Mouse (Mus musculus) liver, embryonic 14.5 days (tissue): Measurements from ENCODE around the gene Mrps18a. TPM values are rescaled to one million over a fixed set of nuclear protein-coding genes. Genes with fewer than 3 reads are reported as not detected.

Experiments
- ATAC-seq: fragments of 200-750 bp; cut with Nextera tagmentation; 2 replicates; pipeline ENCODE4 v1.8.0; 2017; ENCODE audit warnings: moderate number of reproducible peaks, mild to moderate bottlenecking, moderate library complexity; ENCODE audit not compliant: insufficient read depth
- DNase-seq, 3 experiments: peaks; one replicate each; pipeline ENCODE4 v3.0.0-alpha.2; 2012 to 2013; ENCODE audit warnings: low read depth in 3 of 3, low spot score in 3 of 3
- H3K27ac ChIP-seq: fragments of 300-500 bp; sonication (generic); 2 replicates; pipeline ENCODE4 v1.5.1; 2014; ENCODE audit warnings: moderate library complexity, mild to moderate bottlenecking, control low read depth, inconsistent platforms
- H3K27me3 ChIP-seq: fragments of 300-500 bp; sonication (generic); 2 replicates; pipeline ENCODE4 v1.6.1; 2014; ENCODE audit warnings: mild to moderate bottlenecking, low read length, moderate library complexity; ENCODE audit not compliant: control insufficient read depth, insufficient read depth
- H3K36me3 ChIP-seq: fragments of 300-500 bp; sonication (generic); replicated peaks from 2 replicates; pipeline ENCODE4 v1.6.1; 2014; ENCODE audit warnings: low read depth; ENCODE audit not compliant: control insufficient read depth, insufficient read depth
- H3K4me1 ChIP-seq, 2 experiments: fragments of 200-500 bp in 1 of 2; fragments of 300-500 bp in 1 of 2; sonication (generic) in 1 of 2; replicated peaks; 2 replicates each; pipeline ENCODE4 v1.6.1; 2012 to 2014; ENCODE audit warnings: antibody characterized with exemption in 1 of 2, inconsistent platforms in 1 of 2, low read length in 1 of 2; ENCODE audit not compliant: control insufficient read depth in 2 of 2, insufficient read depth in 2 of 2
- H3K4me2 ChIP-seq: fragments of 300-500 bp; sonication (generic); 2 replicates; pipeline ENCODE4 v1.6.1; 2014; ENCODE audit warnings: low read depth, mild to moderate bottlenecking, control low read depth, moderate library complexity
- H3K4me3 ChIP-seq, 2 experiments: fragments of 200-500 bp in 1 of 2; fragments of 300-500 bp in 1 of 2; sonication (generic) in 1 of 2; 2 replicates each; pipeline ENCODE4 v1.5.1; 2012 to 2014; ENCODE audit warnings: low read depth in 2 of 2, low read length in 2 of 2, mild to moderate bottlenecking in 2 of 2, control low read depth in 1 of 2, inconsistent platforms in 1 of 2, moderate library complexity in 1 of 2; ENCODE audit not compliant: insufficient read depth in 1 of 2
- H3K9ac ChIP-seq: fragments of 300-500 bp; sonication (generic); replicated peaks from 2 replicates; pipeline ENCODE4 v1.6.1; 2014; ENCODE audit warnings: mild to moderate bottlenecking, control low read depth, moderate library complexity
- H3K9me3 ChIP-seq: fragments of 300-500 bp; sonication (generic); 2 replicates; pipeline ENCODE4 v1.6.1; 2016; ENCODE audit warnings: low read length, mixed read lengths; ENCODE audit not compliant: control insufficient read depth
- CTCF ChIP-seq: IDR thresholded peaks from 2 replicates; pipeline ENCODE4 v1.5.1; 2016; ENCODE audit warnings: antibody characterized with exemption, low read depth, control low read depth
- EP300 ChIP-seq: IDR thresholded peaks from 2 replicates; pipeline ENCODE4 v1.6.1; 2016; ENCODE audit warnings: antibody characterized with exemption, low read depth
- WGBS: fragments of 180-500 bp; shearing (Covaris S2); extraction: QIAGEN DNeasy Blood & Tissue Kit; methylation state at CpG from one replicate; pipeline ENCODE4 v1.1.7; 2014; ENCODE audit not compliant: insufficient replicate concordance; 5-methylcytosine and 5-hydroxymethylcytosine counted together
- polyA plus RNA-seq, 2 experiments: library from polyadenylated mRNA; depleted of rRNA in 1 of 2; stranded (reverse) in 1 of 2; unstranded in 1 of 2; fragments of >200 nt; fragmentation: Nextera tagmentation in 1 of 2; extraction: Ambion mirVana in 1 of 2; gene quantifications; 2 replicates each; pipeline versions ENCODE4 v1.2.1 to v1.2.3; 2012 to 2014

Mrps18a gene
- polyA plus RNA-seq, 2 experiments, result 29.7 to 65.2 TPM

DNA sequence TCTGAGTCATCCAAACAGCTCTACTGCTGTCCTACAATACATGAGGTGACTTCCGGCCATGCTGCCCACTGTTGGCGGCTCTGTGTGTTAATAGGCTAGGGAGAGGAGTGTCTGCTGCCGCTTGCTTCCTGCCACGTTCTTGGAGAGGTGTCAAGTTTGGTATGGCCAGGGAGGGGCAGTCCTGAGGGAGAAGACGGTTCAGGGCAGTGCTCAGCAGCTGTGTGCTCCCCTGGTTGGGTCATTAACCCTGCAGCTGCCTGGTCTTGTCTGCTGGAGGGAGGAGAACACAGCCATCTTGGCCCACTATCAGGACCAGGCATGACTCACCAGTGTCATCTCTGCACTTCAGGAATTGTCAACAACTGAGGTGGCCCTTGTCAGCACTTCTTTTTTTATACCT lies 57.5 kb downstream of the Mrps18a start:
- ATAC-seq, result peak; percentile 60; the same call in 1 of the 2 replicates
- peaks cover 96% of the 10 kb centered on the region for H3K36me3 ChIP-seq
- no peak overlapping the region for H3K9ac ChIP-seq
- no peak for DNase-seq
- no peak overlapping the region for H3K27ac ChIP-seq
- no peak for TF ChIP-seq EP300
- peak; percentile 9; the same call in 1 of the 2 replicates for TF ChIP-seq CTCF
- no peaks in the 10 kb centered on the region for H3K9me3 ChIP-seq
- H3K4me3 ChIP-seq, result no peak overlapping the region
- H3K4me2 ChIP-seq, result no peak overlapping the region
- H3K4me1 ChIP-seq, result 0 out of 4 replicates have a peak, but pooled peaks cover 0 to 4% of the 10 kb centered on the region in 2 experiments
- WGBS, result 56% methylated on average over 5 of the region's 5 CpGs
- H3K27me3 ChIP-seq, result no peaks in the 10 kb centered on the region

DNA sequence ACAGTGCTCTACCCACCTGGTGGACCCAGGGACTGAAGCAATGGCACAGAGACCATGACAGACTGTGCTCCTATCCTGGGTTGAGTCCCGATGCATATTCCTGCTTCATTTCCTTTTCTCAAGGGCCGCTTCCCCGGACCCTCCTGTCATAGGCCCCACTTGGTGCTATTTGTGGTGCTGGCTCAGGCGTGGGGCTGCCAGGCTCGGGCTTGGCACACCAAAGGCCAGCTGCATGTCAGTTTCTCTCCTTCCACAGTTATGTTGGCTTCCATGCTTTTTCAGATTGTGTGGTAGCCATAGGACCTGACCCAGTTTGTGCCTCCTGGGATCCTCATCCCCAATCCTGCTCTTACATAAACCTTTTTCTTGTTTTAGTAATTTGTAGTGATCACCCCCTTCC lies 58.0 kb downstream of the Mrps18a start:
- no peaks in the 10 kb centered on the region for H3K27me3 ChIP-seq
- no peak overlapping the region for H3K4me2 ChIP-seq
- H3K36me3 ChIP-seq, result peaks cover 91% of the 10 kb centered on the region
- DNase-seq (no peak), ATAC-seq (no peak)
- no peak for TF ChIP-seq EP300
- no peak for TF ChIP-seq CTCF
- H3K4me3 ChIP-seq, result no peak overlapping the region
- 83% methylated on average over 5 of the region's 5 CpGs for WGBS
- 0 out of 4 replicates have a peak, but pooled peaks cover 0 to 3% of the 10 kb centered on the region in 2 experiments for H3K4me1 ChIP-seq
- no peak overlapping the region for H3K9ac ChIP-seq
- no peak overlapping the region; the same call in 1 of the 2 replicates for H3K27ac ChIP-seq
- H3K9me3 ChIP-seq, result no peaks in the 10 kb centered on the region

- 67% methylated on average over 3 of the region's 3 CpGs for WGBS
- Histone ChIP-seq H3K4me1 (0 out of 4 replicates have a peak, but pooled peaks cover 0 to 4% of the 10 kb centered on the region in 2 experiments), H3K27ac (no peak overlapping the region), H3K9ac (no peak overlapping the region), H3K9me3 (no peaks in the 10 kb centered on the region), H3K27me3 (no peaks in the 10 kb centered on the region), H3K4me2 (no peak overlapping the region), H3K36me3 (peaks cover 83% of the 10 kb centered on the region), H3K4me3 (no peak overlapping the region)
- peak; percentile 86 for TF ChIP-seq CTCF
- TF ChIP-seq EP300, result no peak
- ATAC-seq (peak; percentile 32; the same call in 1 of the 2 replicates), DNase-seq (no peak)
These were observed 59.8 kb downstream of the Mrps18a start for GRCm38 (mm10) chr17:46170538-46170937.

Other genes with a start within 250 kb of the Mrps18a start
- gene Vegfa, start 78.6 kb upstream of the Mrps18a start, polyA plus RNA-seq (2012; rRNA removed), result 27.9 and 33.9 TPM in 2 replicates
- gene Vegfa, start 78.6 kb upstream of the Mrps18a start, polyA plus RNA-seq (2014; fragmentation: Nextera tagmentation; extraction: Ambion mirVana), result 1.2 and 1.7 TPM in 2 replicates
- 0.39 and 0.63 TPM in 2 replicates for gene Rsph9, start 33.2 kb downstream of the Mrps18a start, polyA plus RNA-seq (2012; rRNA removed)
- 0.71 and 0.77 TPM in 2 replicates for gene Rsph9, start 33.2 kb downstream of the Mrps18a start, polyA plus RNA-seq (2014; fragmentation: Nextera tagmentation; extraction: Ambion mirVana)
- gene Mad2l1bp, start 42.6 kb downstream of the Mrps18a start, polyA plus RNA-seq (2012; rRNA removed), result 25.3 and 25.6 TPM in 2 replicates
- gene Mad2l1bp, start 42.6 kb downstream of the Mrps18a start, polyA plus RNA-seq (2014; fragmentation: Nextera tagmentation; extraction: Ambion mirVana), result 36.0 and 37.2 TPM in 2 replicates
- 81.0 and 98.3 TPM in 2 replicates for gene Gtpbp2, start 50.0 kb downstream of the Mrps18a start, polyA plus RNA-seq (2012; rRNA removed)
- 18.2 and 20.7 TPM in 2 replicates for gene Gtpbp2, start 50.0 kb downstream of the Mrps18a start, polyA plus RNA-seq (2014; fragmentation: Nextera tagmentation; extraction: Ambion mirVana)
- 7.7 and 9.7 TPM in 2 replicates for gene Polh, start 91.7 kb downstream of the Mrps18a start, polyA plus RNA-seq (2012; rRNA removed)
- gene Polh, start 91.7 kb downstream of the Mrps18a start, polyA plus RNA-seq (2014; fragmentation: Nextera tagmentation; extraction: Ambion mirVana), result 7.8 and 9.5 TPM in 2 replicates
- 12.8 and 15.3 TPM in 2 replicates for gene Xpo5, start 91.8 kb downstream of the Mrps18a start, polyA plus RNA-seq (2012; rRNA removed)
- gene Xpo5, start 91.8 kb downstream of the Mrps18a start, polyA plus RNA-seq (2014; fragmentation: Nextera tagmentation; extraction: Ambion mirVana), result 17.9 and 19.1 TPM in 2 replicates
- 29.7 and 40.8 TPM in 2 replicates for gene Polr1c, start 137.1 kb downstream of the Mrps18a start, polyA plus RNA-seq (2012; rRNA removed)
- gene Polr1c, start 137.1 kb downstream of the Mrps18a start, polyA plus RNA-seq (2014; fragmentation: Nextera tagmentation; extraction: Ambion mirVana), result 37.3 and 42.5 TPM in 2 replicates
- gene Yipf3, start 137.1 kb downstream of the Mrps18a start, polyA plus RNA-seq (2012; rRNA removed), result 22.4 and 23.2 TPM in 2 replicates
- 38.1 and 42.5 TPM in 2 replicates for gene Yipf3, start 137.1 kb downstream of the Mrps18a start, polyA plus RNA-seq (2014; fragmentation: Nextera tagmentation; extraction: Ambion mirVana)
- 0.11 and 0.17 TPM in 2 replicates for gene Lrrc73, start 142.5 kb downstream of the Mrps18a start, polyA plus RNA-seq (2012; rRNA removed)
- gene Lrrc73, start 142.5 kb downstream of the Mrps18a start, polyA plus RNA-seq (2014; fragmentation: Nextera tagmentation; extraction: Ambion mirVana), result 0.08 TPM in 1 of 2 replicates, not detected in the other
- gene Tjap1, start 172.0 kb downstream of the Mrps18a start, polyA plus RNA-seq (2012; rRNA removed), result 11.0 and 12.0 TPM in 2 replicates
- 7.7 and 8.5 TPM in 2 replicates for gene Tjap1, start 172.0 kb downstream of the Mrps18a start, polyA plus RNA-seq (2014; fragmentation: Nextera tagmentation; extraction: Ambion mirVana)
- 0.02 and 0.13 TPM in 2 replicates for gene Dlk2, start 186.4 kb downstream of the Mrps18a start, polyA plus RNA-seq (2012; rRNA removed)
- not detected in 2 replicates for gene Dlk2, start 186.4 kb downstream of the Mrps18a start, polyA plus RNA-seq (2014; fragmentation: Nextera tagmentation; extraction: Ambion mirVana)
- 1.7 TPM in 2 replicates for gene Abcc10, start 217.4 kb downstream of the Mrps18a start, polyA plus RNA-seq (2012; rRNA removed)
- 0.90 and 0.94 TPM in 2 replicates for gene Abcc10, start 217.4 kb downstream of the Mrps18a start, polyA plus RNA-seq (2014; fragmentation: Nextera tagmentation; extraction: Ambion mirVana)